Mouse (Mus musculus): ENCODE data around the gene Pigx.

Gene Pigx

DNA sequence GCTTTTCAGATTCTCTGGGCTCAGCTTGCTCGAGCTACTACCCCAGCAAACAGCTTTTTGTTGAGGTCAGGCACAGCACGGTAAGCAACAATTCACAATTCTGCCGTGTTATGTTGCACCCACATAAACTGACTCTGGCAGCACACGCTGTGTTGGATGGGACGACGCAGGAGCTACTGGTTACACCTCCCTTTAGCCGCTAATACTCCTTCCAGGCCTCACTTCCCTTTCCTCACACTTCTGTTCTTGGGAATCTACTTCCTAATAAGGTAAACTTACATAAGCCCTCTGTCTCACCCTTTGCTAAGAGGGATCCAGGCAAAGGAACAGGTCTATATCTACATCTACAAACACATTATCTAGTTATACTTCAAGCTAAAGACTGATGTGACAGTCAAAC, 35.6 kb downstream of the Pigx start:
- CTCF ChIA-PET: interaction anchor here (0.6 to 0.7 kb wide), 2 partner anchors 15 to 206 kb away, joined by 3 read pairs; no protein-coding TSS in a partner anchor

DNA sequence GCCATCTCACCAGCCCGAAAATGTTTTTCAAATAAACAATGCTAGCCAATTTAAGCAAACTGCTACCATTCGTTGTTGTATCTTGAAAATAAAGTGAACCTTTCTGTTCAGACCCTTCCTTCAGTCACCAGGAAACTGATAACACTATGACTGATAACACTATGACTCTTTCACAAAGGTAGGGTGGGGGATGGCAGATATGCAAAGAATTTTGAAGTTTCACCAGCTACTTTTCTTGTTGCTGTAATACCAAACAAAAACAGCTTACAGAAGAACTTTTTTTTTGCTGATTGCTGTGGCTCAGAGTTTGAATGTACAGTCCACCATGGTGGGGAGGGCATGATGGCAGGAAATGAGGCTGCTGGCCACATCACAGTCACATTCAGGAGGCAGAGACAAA, 37.3 kb downstream of the Pigx start:
- CTCF ChIA-PET: interaction anchor here (1.1 kb wide), 1 partner anchor 102 kb away, joined by 3 read pairs; no protein-coding TSS in a partner anchor

DNA sequence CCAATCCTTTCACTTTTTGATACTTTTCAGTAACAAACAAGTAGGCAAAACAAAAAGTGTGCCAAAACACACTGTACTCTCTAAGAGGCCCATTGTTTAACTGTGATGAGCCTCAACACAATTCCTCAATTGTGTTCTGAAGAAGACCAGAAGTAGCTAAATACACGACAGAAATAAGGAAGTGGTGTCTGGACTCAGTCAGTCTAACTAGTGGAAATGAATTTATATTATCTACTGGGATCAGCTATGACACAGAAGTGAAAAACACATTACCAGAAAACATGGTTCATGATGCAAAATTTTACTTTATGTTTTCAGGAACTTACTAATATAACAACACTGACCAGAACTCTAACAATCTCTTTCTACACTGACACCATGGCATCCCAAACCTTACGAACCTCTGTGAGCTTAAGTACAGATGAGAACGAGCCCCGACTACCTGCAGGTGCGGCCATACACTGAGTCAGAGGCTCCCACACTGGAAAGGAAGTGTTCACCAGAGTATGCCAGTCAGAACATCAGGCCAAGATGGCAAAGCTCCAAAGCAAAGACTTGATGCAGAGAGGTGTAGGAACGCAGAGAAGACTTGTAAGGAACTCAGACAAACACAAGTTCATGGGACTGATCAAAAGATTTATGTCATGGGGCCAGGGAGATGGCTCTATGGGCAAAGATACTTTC, 39.6 kb downstream of the Pigx start:
- CTCF ChIA-PET: interaction anchor here (0.5 to 0.8 kb wide), 2 partner anchors 17 to 47 kb away, joined by 3 read pairs; no protein-coding TSS in a partner anchor

DNA sequence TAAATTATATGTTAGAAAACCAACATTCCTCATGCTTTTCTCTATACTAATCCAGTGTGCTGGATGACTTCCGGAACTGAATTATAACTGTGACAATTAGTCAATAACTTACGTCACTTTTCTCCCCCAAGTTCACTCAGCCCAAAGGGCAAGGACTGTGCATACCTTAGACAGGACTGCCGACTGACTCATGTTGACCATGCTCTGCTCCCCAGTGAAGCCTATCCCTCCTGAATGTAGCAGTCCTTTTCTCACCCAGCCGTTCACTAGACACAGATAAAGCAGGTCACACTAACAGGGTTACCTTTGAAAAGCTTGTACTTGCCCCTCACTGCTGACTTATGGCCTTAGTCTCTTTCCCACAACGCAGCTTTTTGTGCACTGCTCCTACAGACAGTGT, 40.7 kb downstream of the Pigx start:
- CTCF ChIA-PET: no interaction called here

DNA sequence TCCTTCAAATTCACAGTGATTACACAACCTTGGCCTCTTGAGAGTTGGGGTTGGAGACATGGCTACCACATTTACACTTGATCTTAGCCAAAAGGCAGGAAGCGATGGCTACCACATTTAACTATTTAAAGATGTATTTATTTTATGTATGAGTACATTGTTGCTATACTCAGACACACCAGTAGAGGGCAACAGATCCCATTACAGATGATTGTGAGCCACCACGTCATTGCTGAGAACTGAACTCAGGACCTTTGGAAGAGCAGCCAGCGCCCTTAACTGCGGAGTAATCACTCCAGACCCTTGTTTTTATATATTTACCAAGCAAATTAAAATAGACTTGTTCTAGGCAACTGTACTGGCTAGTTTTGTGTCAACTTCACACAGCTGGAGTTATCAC, 57.2 kb downstream of the Pigx start:
- CTCF ChIA-PET: interaction anchor here (0.6 kb wide), 1 partner anchor 34 kb away, joined by 3 read pairs; no protein-coding TSS in a partner anchor

Data from spleen, embryonic (tissue).